ENCODE assay signal across 8 mouse cellular contexts in genomic region chr11:82780983-82781903, GRCm38 (mm10). TPM values are rescaled to one million over a fixed set of nuclear protein-coding genes. Genes with fewer than 3 reads are reported as not detected.
DNase-seq lines count a peak whose midpoint lies in the region; ATAC-seq and TF ChIP-seq lines count a peak whose summit lies in the region.

TSS of gene Lig3 (plus strand) at chr11:82781108.

- peaks cover 6% of the 10 kb centered on the region; the same call in 1 of the 2 replicates for H3K4me1 ChIP-seq in hindbrain, postnatal 0 days (ENCODE audit: insufficient read depth, low read length)

- under 1% methylated on average over 74 of the region's 90 CpGs for WGBS in hindbrain, postnatal 0 days

- peak within 1 kb of the TSS; percentile 85 for H3K9ac ChIP-seq in hindbrain, postnatal 0 days (replicated peaks; ENCODE audit: low read length)

- peak within 1 kb of the TSS; percentile 99 for H3K27ac ChIP-seq in gastrocnemius, adult 2 months
- H3K27ac ChIP-seq in hindbrain, postnatal 0 days: peak within 1 kb of the TSS; percentile 87
- H3K27ac ChIP-seq in left cerebral cortex, adult 2 months: peak within 1 kb of the TSS; percentile 97

- intact Hi-C loops in gastrocnemius, adult 2 months (cut with DNase I): loop anchor here (1.0 to 2.0 kb wide), 2 partner anchors 17 to 90 kb away; partner anchors contain the start of genes Cct6b, Rffl and Zfp830
- intact Hi-C loops in left cerebral cortex, adult 2 months (cut with DNase I): loop anchor here (1.0 to 2.0 kb wide), 3 partner anchors 17 to 110 kb away; partner anchors contain the start of genes Cct6b, Rad51d and Zfp830

- H3K9me3 ChIP-seq in hindbrain, postnatal 0 days (ENCODE audit: low read length): no peaks in the 10 kb centered on the region

- H3K4me2 ChIP-seq in hindbrain, postnatal 0 days (ENCODE audit: low read depth, low read length): peak within 1 kb of the TSS; percentile 91

- H3K4me3 ChIP-seq in gastrocnemius, adult 2 months: peak within 1 kb of the TSS; percentile 92
- peak within 1 kb of the TSS; percentile 78 for H3K4me3 ChIP-seq in hindbrain, postnatal 0 days (ENCODE audit: low read length)
- peak within 1 kb of the TSS; percentile 100 for H3K4me3 ChIP-seq in left cerebral cortex, adult 2 months

- no peaks in the 10 kb centered on the region for H3K27me3 ChIP-seq in hindbrain, postnatal 0 days (ENCODE audit: insufficient read depth, low read length)

- peak; percentile 93 for ATAC-seq in common myeloid progenitor, adult 5-6 weeks (replicated peaks; ENCODE audit: low read depth, poor library complexity, severe bottlenecking)
- ATAC-seq in hindbrain, postnatal 0 days: peak; percentile 98
- peak; percentile 92 for ATAC-seq in megakaryocyte, adult 5-6 weeks (ENCODE audit: poor library complexity, severe bottlenecking)

- peaks cover 18% of the 10 kb centered on the region; the same call in 1 of the 2 replicates for H3K36me3 ChIP-seq in hindbrain, postnatal 0 days (ENCODE audit: insufficient read depth, low read length)

- peak; percentile 97 for DNase-seq in ZHBTc4 (ENCODE audit: low read depth, low spot score)
- peak; percentile 97 for DNase-seq in gastrocnemius, adult 2 months
- peak; percentile 98 for DNase-seq in hindbrain, postnatal 0 days (ENCODE audit: low spot score)
- DNase-seq in left cerebral cortex, adult 2 months (ENCODE audit: extremely low spot score in 1 of 2, low spot score in 2 of 2): peak; percentile 93
- DNase-seq in right cerebral cortex, adult 2 months (ENCODE audit: low spot score in 2 of 2): peak; percentile 93 to 97
- peak; percentile 94 for DNase-seq in urinary bladder, postnatal 14 days (ENCODE audit: low spot score)

- no peak; the same call in 1 of the 2 replicates for TF ChIP-seq CTCF in gastrocnemius, adult 2 months (IDR thresholded peaks at IDR 0.05)
- TF ChIP-seq CTCF in hindbrain, postnatal 0 days (IDR thresholded peaks at IDR 0.05; ENCODE audit: low read depth): peak; percentile 26; the same call in 1 of the 2 replicates
- TF ChIP-seq CTCF in left cerebral cortex, adult 2 months (IDR thresholded peaks at IDR 0.05): no peak; the same call in 1 of the 2 replicates

RNA-seq across cellular contexts. Expression of gene Lig3, which starts in this region (rescaled TPM):
- total RNA-seq in common myeloid progenitor, adult 5-6 weeks (2017): 55.3 and 62.4 TPM in 2 replicates
- total RNA-seq in gastrocnemius, adult 2 months (2021): 10 to 100 TPM; 21.4 to 22.7 TPM
- 45.3 and 51.5 TPM in 2 replicates for total RNA-seq in hindbrain, postnatal 0 days (2014; rRNA removed)
- 15.6 and 16.2 TPM in 2 replicates for polyA plus RNA-seq in hindbrain, postnatal 0 days (2015; fragmentation: Nextera tagmentation; extraction: Ambion mirVana)
- 10 to 100 TPM; 21.1 to 21.9 TPM for total RNA-seq in left cerebral cortex, adult 2 months (2021)
- total RNA-seq in megakaryocyte, adult 5-6 weeks (2015): 14.0 and 15.7 TPM in 2 replicates
- total RNA-seq in megakaryocyte, adult 5-6 weeks (2017): 17.7 and 20.3 TPM in 2 replicates

Comparison
In these comparisons a context has a peak if more than half of its experiments do, and no peak if none do; other contexts are left out.
1. Peak in every context shown above with its lines: DNase-seq, ATAC-seq, H3K4me3 ChIP-seq and H3K27ac ChIP-seq.